Mouse (Mus musculus) thymus, postnatal 0 days (tissue): ENCODE measurements around the gene E2f2. TPM values are rescaled to one million over a fixed set of nuclear protein-coding genes. Genes with fewer than 3 reads are reported as not detected.

Experiments
- DNase-seq: peaks from one replicate; pipeline ENCODE4 v3.0.0-alpha.2; 2015; ENCODE audit warnings: low spot score
- polyA plus RNA-seq: library from polyadenylated mRNA; unstranded; fragments of >200 nt; fragmentation: Nextera tagmentation; extraction: Ambion mirVana; gene quantifications from 2 replicates; pipeline ENCODE4 v1.2.1, GENCODE M21; 2015

E2f2 gene
- polyA plus RNA-seq, 1 experiment from 2014 or later, result 64.1 TPM

DNA sequence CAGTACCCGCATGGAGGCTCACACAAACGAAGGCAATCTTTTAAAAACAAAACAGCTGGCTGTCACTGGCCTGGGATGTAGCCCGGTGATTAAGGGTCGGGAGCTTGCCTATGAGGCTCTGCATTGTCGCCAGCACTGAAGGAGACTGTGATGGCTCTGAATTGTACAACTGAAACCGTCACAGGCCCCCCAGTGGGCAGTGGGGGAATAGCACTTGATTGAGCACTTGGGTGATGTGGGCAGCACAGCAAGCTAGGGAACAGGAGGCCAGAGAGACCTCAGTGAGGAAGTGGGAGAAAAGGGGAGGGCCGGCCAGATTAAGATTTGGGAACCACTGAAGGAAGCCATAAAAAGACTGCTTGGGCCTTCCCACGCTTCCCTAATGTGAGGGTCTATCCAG, 67.4 kb downstream of the E2f2 start:
- DNase-seq, result peak; percentile 79

DNA sequence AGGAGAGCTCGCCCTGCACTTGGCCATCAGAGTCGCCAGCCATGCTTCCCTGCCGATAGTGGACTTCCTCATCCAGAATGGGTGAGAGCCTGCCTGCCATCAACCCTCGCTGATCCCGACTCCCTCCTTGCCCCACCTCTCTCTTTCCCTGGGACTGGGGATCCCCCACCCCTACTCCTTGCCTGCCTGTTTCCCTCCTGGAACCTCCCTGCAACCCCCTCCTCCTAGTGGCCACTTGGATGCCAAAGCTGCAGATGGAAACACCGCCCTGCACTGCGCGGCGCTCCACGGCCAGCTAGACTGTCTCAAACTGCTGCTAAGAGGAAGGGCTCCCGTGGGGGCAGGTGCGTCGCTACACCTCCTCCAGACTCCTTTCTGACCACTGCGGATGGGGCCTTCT, 67.9 kb downstream of the E2f2 start:
- no peak for DNase-seq

- no peak for DNase-seq
These were observed 68.8 kb downstream of the E2f2 start for GRCm38 (mm10) chr4:136240955-136241354.

- DNase-seq, result peak; percentile 21
These were observed 70.0 kb downstream of the E2f2 start for GRCm38 (mm10) chr4:136242065-136242703.

- DNase-seq, result no peak
These were observed 70.5 kb downstream of the E2f2 start for GRCm38 (mm10) chr4:136242728-136243127.

GRCm38 (mm10) chr4:136244208-136244607, 72.0 kb downstream of the E2f2 start:
- DNase-seq, result no peak

Other genes starting within 250 kb of the E2f2 start
- gene Hmgcl, start 225.9 kb upstream of the E2f2 start, polyA plus RNA-seq, result 70.1 and 72.8 TPM in 2 replicates
- gene Gale, start 208.7 kb upstream of the E2f2 start, polyA plus RNA-seq, result 41.8 and 43.9 TPM in 2 replicates
- gene Lypla2, start 199.8 kb upstream of the E2f2 start, polyA plus RNA-seq, result 145 and 149 TPM in 2 replicates
- 174 and 180 TPM in 2 replicates for gene Pithd1, start 185.1 kb upstream of the E2f2 start, polyA plus RNA-seq
- 41.5 and 45.0 TPM in 2 replicates for gene Eloa, start 150.6 kb upstream of the E2f2 start, polyA plus RNA-seq
- gene Rpl11, start 119.0 kb upstream of the E2f2 start, polyA plus RNA-seq, result 717 and 718 TPM in 2 replicates
- 262 and 327 TPM in 2 replicates for gene Id3, start 28.9 kb upstream of the E2f2 start, polyA plus RNA-seq
- gene Asap3, start 34.0 kb downstream of the E2f2 start, polyA plus RNA-seq, result 1.3 and 2.1 TPM in 2 replicates
- 1.2 TPM in 2 replicates for gene Tcea3, start 75.3 kb downstream of the E2f2 start, polyA plus RNA-seq
- 7.5 and 8.2 TPM in 2 replicates for gene Zfp46, start 112.3 kb downstream of the E2f2 start, polyA plus RNA-seq
- 113 and 119 TPM in 2 replicates for gene Hnrnpr, start 138.5 kb downstream of the E2f2 start, polyA plus RNA-seq